Mouse (Mus musculus) ES-Bruce4 (cell line): Measurements from ENCODE around the gene Slc25a19.

ENCODE experiments used
- EP300 ChIP-seq: IDR thresholded peaks from 2 replicates; pipeline ENCODE4 v1.6.1; 2011; ENCODE audit warnings: low read depth, low read length; ENCODE audit not compliant: insufficient read depth
- POLR2A ChIP-seq: IDR thresholded peaks from one replicate; pipeline ENCODE4 v1.8.1; 2011; ENCODE audit warnings: low read length; ENCODE audit not compliant: insufficient read depth

DNA sequence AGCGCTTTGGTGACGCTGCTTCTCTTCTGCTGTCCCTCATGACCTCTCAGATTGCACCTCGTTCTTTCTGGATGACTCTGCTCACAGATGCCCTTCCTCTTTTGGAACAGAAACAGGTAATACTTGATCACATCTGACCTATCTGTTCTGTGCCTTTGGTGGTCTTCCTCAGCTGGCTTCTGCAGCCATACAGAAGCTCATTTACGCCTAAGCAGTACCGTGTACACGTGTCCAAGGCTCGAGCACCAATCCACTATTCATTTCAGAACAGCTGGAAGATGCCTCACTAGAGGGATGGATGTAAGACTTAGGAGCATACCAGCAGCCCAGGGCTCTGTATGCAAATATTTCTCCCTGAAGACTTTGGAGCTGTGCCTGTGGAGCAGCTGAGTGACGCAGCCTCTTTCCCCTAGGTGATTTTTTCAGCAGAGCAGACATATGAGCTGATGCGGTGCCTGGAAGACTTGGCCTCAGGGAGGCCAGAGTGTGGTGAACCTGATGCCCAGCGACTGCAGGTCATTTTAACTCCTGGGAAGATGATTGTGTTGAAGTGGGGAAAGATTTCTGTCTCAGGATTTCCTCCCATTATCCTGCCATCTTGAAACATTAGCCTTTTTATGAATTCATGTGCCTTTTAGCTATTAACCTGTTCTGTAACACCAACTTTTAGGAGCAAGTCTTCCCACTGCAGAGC is 45.0 kb downstream of the Slc25a19 start:
- no peak for TF ChIP-seq POLR2A
- no peak for TF ChIP-seq EP300
